Mouse (Mus musculus): Measurements from ENCODE around the gene Mt1. TPM values are rescaled to one million over a fixed set of nuclear protein-coding genes. Genes with fewer than 3 reads are reported as not detected.
A peak's percentile ranks its signal among the peaks of the same experiment; 100 is the strongest.

Mt1 gene
- total RNA-seq, 4 experiments from 2014 or later, result 351 to 1,100 (median 605) TPM

- no peak for DNase-seq (ENCODE audit: low spot score in 2 of 2)
Measured at GRCm38 (mm10) chr8:94204043-94204442, 25.2 kb downstream of the Mt1 start.

GRCm38 (mm10) chr8:94205736-94206135, 26.9 kb downstream of the Mt1 start:
- DNase-seq (ENCODE audit: low spot score in 2 of 2), result peak in 1 of 2 experiments; percentile 59

GRCm38 (mm10) chr8:94206256-94206655, 27.4 kb downstream of the Mt1 start:
- DNase-seq (ENCODE audit: low spot score in 2 of 2), result no peak

GRCm38 (mm10) chr8:94207491-94207890, 28.6 kb downstream of the Mt1 start:
- DNase-seq (ENCODE audit: low spot score in 2 of 2), result no peak

- peak; percentile 67 for DNase-seq (ENCODE audit: low spot score in 2 of 2)
Measured at GRCm38 (mm10) chr8:94209639-94210038, 30.8 kb downstream of the Mt1 start.

GRCm38 (mm10) chr8:94210225-94210624, 31.3 kb downstream of the Mt1 start:
- DNase-seq (ENCODE audit: low spot score in 2 of 2), result no peak

- DNase-seq (ENCODE audit: low spot score in 2 of 2), result no peak
Measured at GRCm38 (mm10) chr8:94213819-94214218, 34.9 kb downstream of the Mt1 start.

GRCm38 (mm10) chr8:94214252-94215173, 35.6 kb downstream of the Mt1 start, which contains the start of gene Nup93:
Nup93 (plus strand) TSS chr8:94214564.
- DNase-seq (ENCODE audit: low spot score in 2 of 2), result peak; percentile 98

GRCm38 (mm10) chr8:94227381-94227939, 48.6 kb downstream of the Mt1 start:
- DNase-seq (ENCODE audit: low spot score in 2 of 2), result peak; percentile 62

Other genes starting within 250 kb of the Mt1 start
- gene Amfr, start 166.2 kb upstream of the Mt1 start, total RNA-seq (2022), result 100 to 1,000 TPM; 126 to 136 (median 132) TPM
- gene Nudt21, start 142.1 kb upstream of the Mt1 start, total RNA-seq (2022), result 10 to 100 TPM; 43.9 to 57.1 (median 49.1) TPM
- 100 to 1,000 TPM in 2 of 4 experiments, 10 to 100 TPM in 2; 87.9 to 136 (median 117) TPM for gene Ogfod1, start 141.9 kb upstream of the Mt1 start, total RNA-seq (2022)
- gene Bbs2, start 80.2 kb upstream of the Mt1 start, total RNA-seq (2022), result 10 to 100 TPM; 26.5 to 30.1 (median 27.9) TPM
- gene Mt4, start 41.9 kb upstream of the Mt1 start, total RNA-seq (2022), result not detected
- 1,000 to 10,000 TPM in 2 of 4 experiments, 100 to 1,000 TPM in 2; 946 to 1,303 (median 1,087) TPM for gene Mt3, start 26.5 kb upstream of the Mt1 start, total RNA-seq (2022)
- 1,000 to 10,000 TPM in 1 of 4 experiments, 100 to 1,000 TPM in 3; 368 to 1,095 (median 602) TPM for gene Mt2, start 6.4 kb upstream of the Mt1 start, total RNA-seq (2022)
- 10 to 100 TPM; 56.4 to 66.3 (median 63.1) TPM for gene Nup93, start 35.5 kb downstream of the Mt1 start, total RNA-seq (2022)
- under 1 TPM; 0.55 to 0.94 (median 0.79) TPM for gene Slc12a3, start 150.1 kb downstream of the Mt1 start, total RNA-seq (2022)
- gene Herpud1, start 207.4 kb downstream of the Mt1 start, total RNA-seq (2022), result 10 to 100 TPM; 53.6 to 81.4 (median 65.6) TPM

All from layer of hippocampus, adult 8-10 months (tissue).